Mouse (Mus musculus) embryonic facial prominence, embryonic 15.5 days (tissue): ENCODE results near the gene Cd244a. TPM values are rescaled to one million over a fixed set of nuclear protein-coding genes. Genes with fewer than 3 reads are reported as not detected.

Experiments used
- ATAC-seq: fragments of 200-750 bp; cut with Nextera tagmentation; 2 replicates; pipeline ENCODE4 v1.8.0; 2017; ENCODE audit warnings: low read depth, moderate TSS enrichment; ENCODE audit not compliant: insufficient number of reproducible peaks, low FRiP score, low TSS enrichment
- H3K27ac ChIP-seq: fragments of 300-500 bp; sonication (generic); replicated peaks from 2 replicates; pipeline ENCODE4 v1.5.1; 2015; ENCODE audit warnings: mild to moderate bottlenecking, inconsistent platforms
- H3K27me3 ChIP-seq: fragments of 300-500 bp; sonication (generic); 2 replicates; pipeline ENCODE4 v1.6.1; 2015; ENCODE audit warnings: inconsistent platforms
- H3K36me3 ChIP-seq: fragments of 300-500 bp; sonication (generic); 2 replicates; pipeline ENCODE4 v1.6.1; 2015; ENCODE audit warnings: mild to moderate bottlenecking, inconsistent platforms
- H3K4me1 ChIP-seq: fragments of 300-500 bp; sonication (generic); 2 replicates; pipeline ENCODE4 v1.6.1; 2015; ENCODE audit warnings: inconsistent platforms
- H3K4me2 ChIP-seq: fragments of 300-500 bp; sonication (generic); replicated peaks from 2 replicates; pipeline ENCODE4 v1.6.1; 2015; ENCODE audit warnings: mild to moderate bottlenecking, inconsistent platforms
- H3K4me3 ChIP-seq: fragments of 300-500 bp; sonication (generic); replicated peaks from 2 replicates; pipeline ENCODE4 v1.5.1; 2015; ENCODE audit warnings: mild to moderate bottlenecking, inconsistent platforms
- H3K9ac ChIP-seq: fragments of 300-500 bp; sonication (generic); 2 replicates; pipeline ENCODE4 v1.6.1; 2015; ENCODE audit warnings: inconsistent platforms
- H3K9me3 ChIP-seq: fragments of 300-500 bp; sonication (generic); replicated peaks from 2 replicates; pipeline ENCODE4 v1.6.1; 2016; ENCODE audit warnings: inconsistent platforms
- WGBS: fragments of 180-500 bp; shearing (Covaris S2); methylation state at CpG from one replicate; pipeline ENCODE4 v1.1.7; 2015; 5-methylcytosine and 5-hydroxymethylcytosine counted together
- polyA plus RNA-seq: library from polyadenylated mRNA; unstranded; fragments of >200 nt; fragmentation: Nextera tagmentation; extraction: Ambion mirVana; gene quantifications from 2 replicates; pipeline ENCODE4 v1.2.1, GENCODE M21; 2015

Gene Cd244a
- polyA plus RNA-seq, 1 experiment from 2014 or later = 0.17 TPM

- ATAC-seq = no peak
- Histone ChIP-seq H3K4me3 (no peak overlapping the region), H3K27ac (no peak overlapping the region), H3K36me3 (no peaks in the 10 kb centered on the region), H3K27me3 (no peaks in the 10 kb centered on the region), H3K9ac (no peak overlapping the region), H3K4me1 (no peaks in the 10 kb centered on the region), H3K9me3 (no peaks in the 10 kb centered on the region), H3K4me2 (no peak overlapping the region)
- 85% methylated on average over 7 of the region's 7 CpGs for WGBS
Observed at GRCm38 (mm10) chr1:171577168-171577567, 18.2 kb downstream of the Cd244a start.

GRCm38 (mm10) chr1:171584584-171584983 is 25.6 kb downstream of the Cd244a start:
- Histone ChIP-seq H3K9ac (no peak overlapping the region), H3K4me2 (no peak overlapping the region), H3K36me3 (no peaks in the 10 kb centered on the region), H3K27ac (no peak overlapping the region), H3K9me3 (no peaks in the 10 kb centered on the region), H3K4me1 (no peaks in the 10 kb centered on the region), H3K4me3 (no peak overlapping the region), H3K27me3 (no peaks in the 10 kb centered on the region)
- 87% methylated on average over 2 of the region's 2 CpGs for WGBS
- no peak for ATAC-seq

- ATAC-seq = no peak
- Histone ChIP-seq H3K9me3 (no peaks in the 10 kb centered on the region), H3K9ac (no peak overlapping the region), H3K36me3 (no peaks in the 10 kb centered on the region), H3K4me1 (no peaks in the 10 kb centered on the region), H3K27ac (no peak overlapping the region), H3K4me2 (no peak overlapping the region), H3K4me3 (no peak overlapping the region), H3K27me3 (no peaks in the 10 kb centered on the region)
- WGBS = 85% methylated on average over 3 of the region's 3 CpGs
Observed at GRCm38 (mm10) chr1:171604686-171605085, 45.7 kb downstream of the Cd244a start.

- 74% methylated on average over 3 of the region's 3 CpGs for WGBS
Observed at GRCm38 (mm10) chr1:171606656-171607055, 47.7 kb downstream of the Cd244a start.

GRCm38 (mm10) chr1:171607176-171607575 is 48.2 kb downstream of the Cd244a start, which contains the start of gene Ly9:
Ly9 (minus strand) TSS chr1:171607410.
- Histone ChIP-seq H3K9me3 (no peaks in the 10 kb centered on the region), H3K9ac (no peak within 1 kb of the TSS), H3K4me1 (no peaks in the 10 kb centered on the region), H3K27me3 (no peaks in the 10 kb centered on the region), H3K27ac (no peak within 1 kb of the TSS), H3K4me2 (no peak within 1 kb of the TSS), H3K36me3 (no peaks in the 10 kb centered on the region), H3K4me3 (no peak within 1 kb of the TSS)
- no peak for ATAC-seq
- 77% methylated on average over 9 of the region's 9 CpGs for WGBS

More at GRCm38 (mm10) chr1:171606656-171607055, 47.7 kb downstream of the Cd244a start:
- no peaks in the 10 kb centered on the region for H3K36me3 ChIP-seq
- no peak overlapping the region for H3K27ac ChIP-seq
- H3K9ac ChIP-seq = no peak overlapping the region
- no peaks in the 10 kb centered on the region for H3K27me3 ChIP-seq
- H3K4me1 ChIP-seq = no peaks in the 10 kb centered on the region
- no peak for ATAC-seq
- H3K9me3 ChIP-seq = no peaks in the 10 kb centered on the region
- no peak overlapping the region for H3K4me3 ChIP-seq
- H3K4me2 ChIP-seq = no peak overlapping the region

GRCm38 (mm10) chr1:171610026-171610425 is 51.0 kb downstream of the Cd244a start:
- H3K27ac ChIP-seq = no peak overlapping the region
- no peak for ATAC-seq
- 84% methylated on average over 2 of the region's 2 CpGs for WGBS

GRCm38 (mm10) chr1:171610781-171611180 is 51.8 kb downstream of the Cd244a start:
- H3K36me3 ChIP-seq = no peaks in the 10 kb centered on the region
- no peak for ATAC-seq
- H3K4me3 ChIP-seq = no peak overlapping the region
- H3K27me3 ChIP-seq = no peaks in the 10 kb centered on the region
- WGBS = 28% methylated on average over 1 of the region's 1 CpGs
- no peaks in the 10 kb centered on the region for H3K9me3 ChIP-seq
- no peak overlapping the region for H3K27ac ChIP-seq
- no peaks in the 10 kb centered on the region for H3K4me1 ChIP-seq
- H3K4me2 ChIP-seq = no peak overlapping the region
- H3K9ac ChIP-seq = no peak overlapping the region

More at GRCm38 (mm10) chr1:171610026-171610425, 51.0 kb downstream of the Cd244a start:
- H3K9ac ChIP-seq = no peak overlapping the region
- H3K9me3 ChIP-seq = no peaks in the 10 kb centered on the region
- no peaks in the 10 kb centered on the region for H3K4me1 ChIP-seq
- no peaks in the 10 kb centered on the region for H3K27me3 ChIP-seq
- H3K4me2 ChIP-seq = no peak overlapping the region
- H3K36me3 ChIP-seq = no peaks in the 10 kb centered on the region
- no peak overlapping the region for H3K4me3 ChIP-seq

- H3K27me3 ChIP-seq = no peaks in the 10 kb centered on the region
- no peak for ATAC-seq
- H3K4me2 ChIP-seq = no peak overlapping the region
- H3K4me1 ChIP-seq = no peaks in the 10 kb centered on the region
- H3K9me3 ChIP-seq = no peaks in the 10 kb centered on the region
- WGBS = 41% methylated on average over 2 of the region's 2 CpGs
- no peak overlapping the region for H3K27ac ChIP-seq
- H3K36me3 ChIP-seq = no peaks in the 10 kb centered on the region
- no peak overlapping the region for H3K4me3 ChIP-seq
- no peak overlapping the region for H3K9ac ChIP-seq
Observed at GRCm38 (mm10) chr1:171613962-171614361, 55.0 kb downstream of the Cd244a start.

- no peak overlapping the region for H3K4me2 ChIP-seq
- WGBS = 81% methylated on average over 11 of the region's 11 CpGs
- H3K36me3 ChIP-seq = no peaks in the 10 kb centered on the region
- H3K27me3 ChIP-seq = no peaks in the 10 kb centered on the region
- no peak overlapping the region for H3K4me3 ChIP-seq
- H3K9me3 ChIP-seq = no peaks in the 10 kb centered on the region
- no peaks in the 10 kb centered on the region for H3K4me1 ChIP-seq
- no peak overlapping the region for H3K9ac ChIP-seq
- H3K27ac ChIP-seq = no peak overlapping the region
- no peak for ATAC-seq
Observed at GRCm38 (mm10) chr1:171616881-171617515, 58.0 kb downstream of the Cd244a start.

- Histone ChIP-seq H3K9ac (no peak overlapping the region), H3K36me3 (no peaks in the 10 kb centered on the region), H3K4me3 (no peak overlapping the region), H3K27me3 (no peaks in the 10 kb centered on the region), H3K27ac (no peak overlapping the region), H3K4me2 (no peak overlapping the region), H3K4me1 (no peaks in the 10 kb centered on the region), H3K9me3 (no peaks in the 10 kb centered on the region)
- WGBS = 85% methylated on average over 8 of the region's 8 CpGs
- no peak for ATAC-seq
Observed at GRCm38 (mm10) chr1:171619001-171619400, 60.0 kb downstream of the Cd244a start.

GRCm38 (mm10) chr1:171619645-171620044 is 60.7 kb downstream of the Cd244a start:
- Histone ChIP-seq H3K27me3 (no peaks in the 10 kb centered on the region), H3K4me2 (no peak overlapping the region), H3K27ac (no peak overlapping the region), H3K9me3 (no peaks in the 10 kb centered on the region), H3K36me3 (no peaks in the 10 kb centered on the region), H3K4me3 (no peak overlapping the region), H3K9ac (no peak overlapping the region), H3K4me1 (no peaks in the 10 kb centered on the region)
- WGBS = 67% methylated on average over 3 of the region's 3 CpGs
- ATAC-seq = no peak

- Histone ChIP-seq H3K9ac (no peak overlapping the region), H3K9me3 (no peaks in the 10 kb centered on the region), H3K4me2 (no peak overlapping the region), H3K4me1 (no peaks in the 10 kb centered on the region), H3K27ac (no peak overlapping the region), H3K4me3 (no peak overlapping the region), H3K36me3 (no peaks in the 10 kb centered on the region), H3K27me3 (no peaks in the 10 kb centered on the region)
- 90% methylated on average over 6 of the region's 6 CpGs for WGBS
- no peak for ATAC-seq
Observed at GRCm38 (mm10) chr1:171620091-171620490, 61.1 kb downstream of the Cd244a start.
